Mouse (Mus musculus) left cerebral cortex, postnatal 14 days (tissue): ENCODE measurements around the gene Poc1b. TPM values are rescaled to one million over a fixed set of nuclear protein-coding genes. Genes with fewer than 3 reads are reported as not detected.
"Not testable (repeated sequence)": the region's sequence is repeated elsewhere in the genome, so short reads cannot be mapped to it uniquely, and the experiment has no call there.

Experiments used
- DNase-seq, 2 experiments: peaks; one replicate each; pipeline ENCODE4 v3.0.0; 2021 to 2022; ENCODE audit warnings: low spot score in 2 of 2, mixed read lengths in 1 of 2
- intact Hi-C: fragments of 180-260 bp; cut with DNase I; formaldehyde crosslinking; loops from one replicate; pipeline ENCODE4 v1.15.1; 2025
- total RNA-seq, 2 experiments: library from RNA; stranded (reverse); gene quantifications; 2 replicates each; pipeline ENCODE4 v1.2.3; 2021

The Poc1b gene
- total RNA-seq, 2 experiments from 2014 or later: 5.7 to 7.4 TPM

GRCm38 (mm10) chr10:99209146-99209800 is 102.4 kb downstream of the Poc1b start:
- no peak for DNase-seq
- intact Hi-C loops: no loop called here

DNA sequence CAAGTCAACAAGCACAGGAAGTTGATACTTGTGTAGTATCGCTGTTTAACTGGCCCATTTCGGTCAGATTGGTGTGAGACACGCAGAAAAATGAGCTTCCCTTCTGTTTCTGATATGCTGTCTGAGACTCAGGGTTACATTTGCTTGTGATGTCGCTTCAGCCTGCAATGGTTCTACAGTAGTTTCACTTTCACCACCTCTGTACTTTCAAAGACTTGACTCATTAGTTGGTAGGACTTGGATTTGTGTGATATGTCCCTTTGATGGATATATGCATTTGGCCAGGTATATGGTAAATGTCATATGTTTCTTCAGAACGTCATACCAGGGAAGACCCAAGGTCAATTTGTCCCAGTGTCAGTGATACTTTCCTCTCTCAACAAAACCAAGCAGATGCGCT is 104.2 kb downstream of the Poc1b start:
- intact Hi-C loops: no loop called here
- DNase-seq: no peak

GRCm38 (mm10) chr10:99211503-99212265 is 104.8 kb downstream of the Poc1b start:
- no peak for DNase-seq
- intact Hi-C loops: no loop called here

DNA sequence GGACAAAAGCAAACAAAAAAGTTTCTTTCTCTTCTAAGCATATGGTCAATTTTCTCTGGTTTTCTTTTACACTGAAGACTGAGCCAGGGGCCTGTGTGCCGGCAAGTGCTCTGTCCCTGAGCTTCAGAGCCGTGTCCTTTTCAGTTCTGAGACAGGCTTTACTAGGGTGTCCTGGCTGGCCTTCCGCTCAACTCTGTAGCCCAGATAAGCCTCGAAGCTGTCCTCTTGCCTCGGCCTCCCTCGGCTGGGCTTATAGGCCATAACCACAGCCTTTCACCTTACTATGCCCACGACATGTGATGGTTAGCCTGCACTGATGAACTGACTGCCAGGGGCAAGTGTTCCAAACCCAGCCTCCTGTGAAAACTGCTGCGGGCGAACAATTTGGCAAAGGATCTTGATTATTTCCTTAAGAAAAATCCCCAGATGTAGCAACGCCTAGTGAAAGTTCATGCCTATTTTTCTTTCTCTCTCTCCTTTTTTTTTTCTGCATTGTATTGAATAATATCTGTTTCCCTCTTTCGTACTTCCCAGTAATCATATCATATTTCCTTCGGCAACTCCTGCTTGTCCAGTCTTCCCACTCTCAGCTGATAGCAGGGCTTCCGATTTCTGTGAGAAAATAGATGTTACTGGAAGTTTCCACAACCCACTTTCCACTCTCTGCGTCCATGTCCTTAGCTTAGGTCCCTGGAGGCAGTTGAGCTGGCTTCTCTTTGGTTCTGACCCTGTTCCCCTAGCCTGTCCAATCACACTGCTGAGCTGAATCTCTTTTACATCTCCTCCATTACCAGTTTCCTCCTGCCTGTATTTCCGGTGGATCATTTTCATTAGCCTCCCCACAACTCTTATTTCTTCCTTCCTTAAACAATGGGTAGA is 107.8 kb downstream of the Poc1b start:
- intact Hi-C loops: no loop called here
- DNase-seq: no peak

GRCm38 (mm10) chr10:99216570-99216969 is 109.7 kb downstream of the Poc1b start:
- DNase-seq, intact Hi-C loops: not testable (repeated sequence)

GRCm38 (mm10) chr10:99221540-99221939 is 114.7 kb downstream of the Poc1b start:
- intact Hi-C loops: no loop called here
- DNase-seq: no peak

DNA sequence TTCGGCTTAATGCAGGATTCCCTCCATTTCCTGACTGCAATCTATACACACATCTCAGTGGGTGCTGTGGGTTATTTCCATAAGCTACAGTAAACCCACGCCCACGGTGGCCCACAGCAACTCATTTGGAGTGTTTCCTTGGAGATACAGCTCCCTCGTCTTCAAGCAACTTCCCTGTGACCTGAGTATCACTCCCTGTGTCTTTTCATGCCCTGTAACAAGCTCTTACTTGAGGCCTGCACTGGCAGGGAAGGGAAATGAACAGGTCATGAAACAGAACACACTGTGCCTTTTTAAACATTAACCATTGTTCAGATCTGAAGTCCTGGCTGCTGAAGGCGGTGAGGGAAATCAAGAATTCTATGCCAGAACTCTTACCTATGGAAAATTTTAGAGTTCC is 115.9 kb downstream of the Poc1b start:
- peak; percentile 56 to 72 for DNase-seq
- intact Hi-C loops: no loop called here

DNA sequence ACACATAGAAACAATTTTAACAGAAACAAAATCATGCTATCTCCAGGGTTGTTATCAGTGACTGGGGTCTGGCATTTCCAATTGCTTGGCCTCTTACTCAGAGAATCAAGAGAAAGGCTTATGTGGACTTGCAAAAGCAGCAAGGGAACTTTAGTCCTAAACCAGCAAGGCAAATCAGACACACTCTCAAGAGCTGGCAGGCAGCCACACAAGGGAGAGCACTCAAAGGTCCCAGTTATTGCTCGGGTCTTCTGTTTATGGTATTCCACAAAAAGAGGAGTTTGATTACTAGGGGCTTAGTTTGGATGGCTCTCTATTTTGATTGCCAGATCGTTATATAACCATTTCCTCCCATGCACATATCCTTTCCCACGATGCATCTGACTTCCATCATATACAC is 117.4 kb downstream of the Poc1b start:
- no peak for DNase-seq
- intact Hi-C loops: no loop called here

- intact Hi-C loops: no loop called here
- DNase-seq: no peak
Observed at GRCm38 (mm10) chr10:99226782-99227181, 119.9 kb downstream of the Poc1b start.

DNA sequence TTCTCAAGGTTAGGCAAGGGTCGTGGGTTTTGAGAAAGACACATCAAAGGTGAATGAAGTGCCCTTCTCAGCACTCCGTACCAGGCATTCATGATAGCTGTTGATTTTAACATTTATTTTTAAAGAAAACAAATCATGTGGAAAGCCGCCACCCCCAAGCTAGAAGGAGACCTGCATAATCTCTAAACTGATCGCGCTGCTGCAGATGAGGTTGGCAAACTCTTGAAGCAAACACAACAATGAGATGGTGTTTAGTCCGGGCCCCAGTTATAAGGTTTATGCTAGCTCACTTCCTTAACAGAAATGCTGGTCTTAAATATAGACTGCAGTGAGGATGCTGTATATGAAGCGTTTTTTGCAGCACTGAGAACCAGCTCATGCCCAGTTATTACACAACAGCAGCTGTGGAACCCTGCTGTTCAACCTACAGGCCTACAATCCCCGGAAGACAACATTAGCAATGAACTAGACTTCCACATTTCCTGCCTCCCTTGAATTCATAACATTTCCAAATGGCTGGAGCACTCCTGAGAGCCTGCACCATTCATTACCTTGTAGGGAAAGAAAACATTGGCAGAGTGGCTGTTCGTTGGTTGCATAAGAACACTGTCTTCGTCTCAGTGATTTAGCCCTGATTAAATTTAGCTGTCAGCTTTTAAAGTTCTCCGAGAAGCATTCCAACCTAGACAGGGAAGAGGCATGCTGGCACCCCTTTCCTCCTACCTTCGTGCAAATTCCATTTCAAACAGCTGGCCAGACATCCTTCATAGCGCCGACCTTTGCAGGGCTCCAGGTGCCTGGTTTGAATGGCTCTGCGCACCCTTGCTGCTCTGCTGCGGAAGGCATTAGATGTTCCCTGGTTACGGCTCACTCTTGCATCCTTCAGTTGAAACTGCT is 121.4 kb downstream of the Poc1b start:
- intact Hi-C loops: no loop called here

GRCm38 (mm10) chr10:99229031-99229684 is 122.3 kb downstream of the Poc1b start:
- intact Hi-C loops: no loop called here
- no peak for DNase-seq

More for the DNA sequence above, 121.4 kb downstream of the Poc1b start:
- peak; percentile 25 to 44 for DNase-seq

GRCm38 (mm10) chr10:99232518-99233227 is 125.8 kb downstream of the Poc1b start:
- intact Hi-C loops: no loop called here
- DNase-seq: no peak

DNA sequence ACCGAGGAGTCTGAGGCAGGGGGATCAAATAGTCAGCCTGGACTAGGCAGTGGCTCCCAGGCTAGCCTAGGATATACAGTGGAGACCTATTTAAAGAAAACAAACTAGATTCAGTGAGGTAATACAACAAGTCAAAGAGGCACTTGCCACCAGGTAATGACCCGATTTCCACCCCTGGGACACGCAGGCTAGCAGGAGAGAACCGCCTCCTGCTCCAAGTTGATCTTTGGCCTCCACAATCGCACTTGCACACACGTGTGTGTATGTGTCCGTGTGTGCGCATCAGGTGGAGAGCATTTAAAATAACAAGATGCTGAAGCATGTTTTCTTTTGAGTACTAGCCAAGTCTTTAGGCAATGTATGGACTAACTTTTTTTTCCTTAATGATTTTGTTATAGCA is 127.5 kb downstream of the Poc1b start:
- no peak for DNase-seq
- intact Hi-C loops: no loop called here

DNA sequence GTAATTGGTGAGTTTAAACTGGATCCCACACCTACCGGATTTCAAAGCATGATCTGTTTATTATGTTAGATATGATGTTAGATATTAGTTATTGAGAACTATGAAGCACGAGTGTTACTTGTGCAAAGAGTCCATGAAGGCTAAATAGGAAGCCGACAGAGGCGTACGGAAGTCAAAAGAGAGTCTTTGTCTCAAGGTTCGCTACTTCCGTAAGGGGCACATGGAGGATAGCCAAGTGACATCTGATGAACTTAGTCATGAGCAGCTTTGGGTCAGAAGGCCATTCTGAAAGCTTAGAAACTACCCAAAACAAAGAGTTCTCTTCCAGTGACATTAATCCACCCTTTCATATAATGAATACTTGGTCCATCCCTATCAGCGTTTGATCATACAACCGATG is 128.2 kb downstream of the Poc1b start:
- intact Hi-C loops: no loop called here
- DNase-seq: no peak

DNA sequence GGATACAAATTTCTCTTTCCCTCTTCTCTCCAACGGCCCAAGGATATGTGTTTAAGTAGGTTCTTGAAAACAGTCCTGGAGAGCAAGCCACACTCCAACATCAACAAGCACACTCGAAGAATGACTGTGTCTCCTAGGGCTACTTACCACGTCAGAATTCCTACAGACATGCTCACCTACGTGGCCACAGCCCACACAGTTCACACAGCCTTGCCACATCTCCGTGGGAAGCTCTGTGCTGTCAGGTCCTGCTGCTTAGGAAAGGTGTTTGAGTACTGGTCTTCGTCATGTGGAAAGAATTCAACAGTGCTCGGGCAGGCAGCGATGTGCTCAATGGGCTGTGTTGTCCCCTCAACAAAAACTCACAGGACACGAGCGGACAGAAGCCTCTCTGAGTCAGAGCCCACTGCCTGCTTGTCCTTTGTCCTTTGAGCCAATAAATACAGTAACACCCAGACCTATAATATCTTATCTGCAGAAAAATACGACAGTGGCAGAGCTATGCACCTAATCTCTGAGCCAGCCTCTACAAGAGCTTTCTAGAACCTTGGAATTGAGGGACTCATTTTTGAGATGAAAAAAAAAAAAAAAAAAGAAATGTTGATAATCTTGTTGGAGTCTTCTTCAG is 130.5 kb downstream of the Poc1b start:
- intact Hi-C loops: no loop called here

GRCm38 (mm10) chr10:99238537-99238936 is 131.7 kb downstream of the Poc1b start:
- intact Hi-C loops: no loop called here
- DNase-seq: no peak

More for the DNA sequence above, 130.5 kb downstream of the Poc1b start:
- DNase-seq: no peak

- intact Hi-C loops: no loop called here
- DNase-seq: no peak
Observed at GRCm38 (mm10) chr10:99241284-99241828, 134.5 kb downstream of the Poc1b start.
